ENCODE assay signal across 20 mouse cellular contexts in the genomic region with DNA sequence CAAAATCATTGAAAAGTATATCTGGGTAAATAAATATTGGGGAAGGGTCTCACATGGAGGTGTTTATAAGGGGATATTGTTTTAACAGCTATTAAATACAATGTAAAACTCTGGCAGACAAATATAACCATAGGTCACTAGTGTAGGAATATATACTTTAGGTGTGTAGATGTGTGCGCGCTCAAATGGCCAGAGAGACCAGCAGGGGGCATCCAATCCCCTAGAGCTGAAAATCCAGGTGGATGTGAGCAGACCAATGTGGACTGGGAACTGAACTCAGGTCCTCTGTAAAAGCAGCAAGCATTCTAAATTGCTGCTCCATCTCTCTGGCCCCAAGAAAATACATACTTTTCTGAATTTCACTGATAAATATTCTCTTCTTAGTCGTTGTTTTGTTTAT. TPM values are rescaled to one million over a fixed set of nuclear protein-coding genes. Genes with fewer than 3 reads are reported as not detected.
A peak's percentile ranks its signal among the peaks of the same experiment; 100 is the strongest.
DNase-seq lines count a peak whose midpoint lies in the region; ATAC-seq and TF ChIP-seq lines count a peak whose summit lies in the region.
"Had no signal": no experiment of that assay in that cellular context is flagged by ENCODE, and none has a peak within 500 bp of the region (broad histone marks: within the 10 kb centered on the region; RNA-seq: fewer than 3 reads in every experiment).

No protein-coding gene starts in this region.

- no peak overlapping the region for H3K4me3 ChIP-seq in kidney, adult 2 months (ENCODE audit: insufficient read depth, low read depth, low read length)
- H3K4me3 ChIP-seq in lung, postnatal 0 days (ENCODE audit: low read depth, low read length), result no peak overlapping the region
- no peak overlapping the region for H3K4me3 ChIP-seq in liver, postnatal 0 days (ENCODE audit: low read depth, low read length)
- H3K4me3 ChIP-seq: embryonic facial prominence, embryonic 10.5 days; forebrain, embryonic 13.5 days; heart, embryonic 15.5 days; midbrain, embryonic 13.5 days; neural tube, embryonic 13.5 days had no signal

- DNase-seq in kidney, adult 2 months, result no peak
- DNase-seq in kidney, postnatal 10 days, result no peak
- DNase-seq in lung, postnatal 0 days (ENCODE audit: low spot score), result no peak
- no peak for DNase-seq in lung, postnatal 14 days
- peak; percentile 20 for DNase-seq in ZHBTc4 (ENCODE audit: low read depth, low spot score)
- DNase-seq in liver, postnatal 0 days, result no peak
- DNase-seq in right cerebral cortex, postnatal 25 days, result no peak
- no peak for DNase-seq in cerebellum, postnatal 36 days
- DNase-seq: adrenal gland, postnatal 14 days; cerebellum, adult 11 months; cerebellum, postnatal 25 days; gastrocnemius, postnatal 14 days; kidney, adult 8-10 months; kidney, postnatal 36 days; right cerebral cortex, adult 18-20 months had no signal

- H3K36me3 ChIP-seq in kidney, adult 2 months (ENCODE audit: control insufficient read depth, insufficient read depth, low read length), result no peaks in the 10 kb centered on the region
- no peaks in the 10 kb centered on the region for H3K36me3 ChIP-seq in lung, postnatal 0 days (ENCODE audit: insufficient read depth, low read length)
- no peaks in the 10 kb centered on the region for H3K36me3 ChIP-seq in liver, postnatal 0 days (replicated peaks; ENCODE audit: insufficient read depth, low read length)
- H3K36me3 ChIP-seq: embryonic facial prominence, embryonic 10.5 days; heart, embryonic 15.5 days; midbrain, embryonic 13.5 days; neural tube, embryonic 13.5 days had no signal

- TF ChIP-seq CTCF in kidney, adult 2 months (conservative IDR thresholded peaks at IDR 0.05; ENCODE audit: insufficient read depth, insufficient read length, low read depth, low read length), result 0 out of 2 replicates have a peak, but pooled peaks have one; percentile 14
- TF ChIP-seq CTCF in lung, postnatal 0 days (IDR thresholded peaks at IDR 0.05), result peak; percentile 32; the same call in 1 of the 2 replicates
- TF ChIP-seq CTCF in liver, postnatal 0 days (IDR thresholded peaks at IDR 0.05; ENCODE audit: low read depth), result peak; percentile 44; the same call in 1 of the 2 replicates

- H3K4me1 ChIP-seq in kidney, adult 2 months (ENCODE audit: control insufficient read depth, insufficient read depth, low read length), result no peaks in the 10 kb centered on the region
- no peaks in the 10 kb centered on the region for H3K4me1 ChIP-seq in lung, postnatal 0 days (ENCODE audit: insufficient read depth, low read depth, low read length)
- H3K4me1 ChIP-seq in liver, postnatal 0 days (ENCODE audit: insufficient read depth), result no peaks in the 10 kb centered on the region
- H3K4me1 ChIP-seq: embryonic facial prominence, embryonic 10.5 days; forebrain, embryonic 13.5 days; heart, embryonic 15.5 days had no signal

- ATAC-seq in lung, postnatal 0 days, result no peak
- no peak for ATAC-seq in liver, postnatal 0 days
- ATAC-seq: forebrain, embryonic 13.5 days; midbrain, embryonic 13.5 days had no signal

- 92% methylated on average over 3 of the region's 3 CpGs for WGBS in kidney, adult 2 months
- 86% methylated on average over 3 of the region's 3 CpGs for WGBS in lung, postnatal 0 days
- 85% methylated on average over 3 of the region's 3 CpGs for WGBS in liver, postnatal 0 days (ENCODE audit: insufficient replicate concordance)

- H3K9me3 ChIP-seq in lung, postnatal 0 days (ENCODE audit: low read length), result no peaks in the 10 kb centered on the region
- H3K9me3 ChIP-seq in liver, postnatal 0 days (ENCODE audit: low read length), result no peaks in the 10 kb centered on the region
- H3K9me3 ChIP-seq: embryonic facial prominence, embryonic 10.5 days; forebrain, embryonic 13.5 days; heart, embryonic 15.5 days; neural tube, embryonic 13.5 days had no signal

- H3K9ac ChIP-seq in lung, postnatal 0 days (replicated peaks; ENCODE audit: low read depth), result no peak overlapping the region
- H3K9ac ChIP-seq in liver, postnatal 0 days (replicated peaks), result no peak overlapping the region
- H3K9ac ChIP-seq: forebrain, embryonic 13.5 days; heart, embryonic 15.5 days; midbrain, embryonic 13.5 days; neural tube, embryonic 13.5 days had no signal

- H3K27ac ChIP-seq in kidney, adult 2 months (ENCODE audit: insufficient read depth, low read depth, low read length), result no peak overlapping the region
- no peak overlapping the region for H3K27ac ChIP-seq in lung, postnatal 0 days (ENCODE audit: low read length)
- no peak overlapping the region for H3K27ac ChIP-seq in liver, postnatal 0 days (ENCODE audit: low read depth)
- H3K27ac ChIP-seq: embryonic facial prominence, embryonic 10.5 days; forebrain, embryonic 13.5 days; heart, embryonic 15.5 days; midbrain, embryonic 13.5 days; neural tube, embryonic 13.5 days had no signal

- no peaks in the 10 kb centered on the region; the same call in 1 of the 2 replicates for H3K27me3 ChIP-seq in kidney, adult 2 months (replicated peaks; ENCODE audit: control insufficient read depth, insufficient read depth, low read length)
- no peaks in the 10 kb centered on the region for H3K27me3 ChIP-seq in lung, postnatal 0 days (replicated peaks; ENCODE audit: insufficient read depth, low read length)
- H3K27me3 ChIP-seq in liver, postnatal 0 days (ENCODE audit: insufficient read depth, low read length), result no peaks in the 10 kb centered on the region
- H3K27me3 ChIP-seq: forebrain, embryonic 13.5 days; midbrain, embryonic 13.5 days; neural tube, embryonic 13.5 days had no signal

- no peak for TF ChIP-seq POLR2A in kidney, adult 2 months (IDR thresholded peaks at IDR 0.05; ENCODE audit: low read depth, low read length)

- no peak overlapping the region for H3K4me2 ChIP-seq in lung, postnatal 0 days (replicated peaks; ENCODE audit: low read depth, low read length)
- no peak overlapping the region for H3K4me2 ChIP-seq in liver, postnatal 0 days (ENCODE audit: low read depth, low read length)
- H3K4me2 ChIP-seq: forebrain, embryonic 13.5 days; heart, embryonic 15.5 days; midbrain, embryonic 13.5 days; neural tube, embryonic 13.5 days had no signal

- TF ChIP-seq EP300 in lung, postnatal 0 days (IDR thresholded peaks at IDR 0.05), result no peak
- TF ChIP-seq EP300 in liver, postnatal 0 days (IDR thresholded peaks at IDR 0.05; ENCODE audit: low read depth), result no peak

RNA-seq across cellular contexts. Expression of a gene that starts 5.4 kb away (rescaled TPM):
- polyA plus RNA-seq in kidney, adult 2 months (2012; rRNA removed), result 29.2 and 34.5 TPM in 2 replicates
- 21.3 and 24.5 TPM in 2 replicates for polyA plus RNA-seq in lung, postnatal 0 days (2015; fragmentation: Nextera tagmentation; extraction: Ambion mirVana)
- polyA plus RNA-seq in liver, postnatal 0 days (2015; fragmentation: Nextera tagmentation; extraction: Ambion mirVana), result 7.8 and 8.1 TPM in 2 replicates
